Mouse (Mus musculus): ENCODE results near the gene Setd1a.

DNA sequence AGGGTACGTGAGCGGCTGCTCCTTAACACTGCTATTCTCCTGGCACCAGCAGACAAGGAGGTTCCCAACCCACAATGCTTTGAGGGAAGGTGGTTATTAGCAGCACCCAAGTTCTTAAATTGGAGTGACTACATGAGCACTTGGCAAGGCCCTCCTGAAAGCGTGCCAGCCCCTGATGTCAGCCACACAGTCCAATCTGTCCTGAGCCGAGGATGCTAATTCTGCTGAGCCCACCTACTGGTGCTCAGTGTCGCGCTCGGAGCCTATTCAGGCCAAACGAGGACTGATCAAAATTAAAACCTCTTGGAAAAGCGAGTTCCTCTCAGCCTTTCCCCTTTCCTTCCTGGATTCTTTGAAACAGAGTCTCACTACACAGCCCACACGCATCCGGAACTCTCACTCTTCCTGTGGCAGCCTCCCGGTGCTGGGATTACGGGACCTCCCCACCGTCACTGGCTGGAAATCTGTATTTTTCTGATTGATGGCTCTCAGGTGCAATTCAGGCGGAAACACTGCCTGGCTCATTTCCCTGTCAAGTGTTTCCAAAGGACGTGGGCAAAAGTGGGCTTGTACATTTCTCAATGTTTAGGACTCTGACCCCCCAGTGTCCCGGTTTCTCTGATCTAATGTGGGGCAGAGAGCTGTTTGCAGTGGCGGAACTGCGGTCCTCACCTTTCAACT, 37.9 kb downstream of the Setd1a start:
- TF ChIP-seq USF1 (IDR thresholded peaks at IDR 0.05; ENCODE audit: low read depth) = no peak
- no peak for TF ChIP-seq CTCF (IDR thresholded peaks at IDR 0.05; ENCODE audit: control insufficient read depth, insufficient read depth, insufficient read length)
- no peak for TF ChIP-seq CEBPB (IDR thresholded peaks at IDR 0.05; ENCODE audit: low read depth)
- TF ChIP-seq MAX (IDR thresholded peaks at IDR 0.05) = no peak
- no peak for TF ChIP-seq MYOD1 (IDR thresholded peaks at IDR 0.05; ENCODE audit: control insufficient read depth, insufficient read length, low read depth)
- TF ChIP-seq FOSL1 (IDR thresholded peaks at IDR 0.05; ENCODE audit: insufficient read depth, low read length, poor library complexity, severe bottlenecking) = no peak
